24 mouse cellular contexts compared by ENCODE assay signal in genomic region chr7:99516092-99516813, GRCm38 (mm10). TPM values are rescaled to one million over a fixed set of nuclear protein-coding genes. Genes with fewer than 3 reads are reported as not detected.
DNase-seq lines count a peak whose midpoint lies in the region; ATAC-seq lines count a peak whose summit lies in the region.
"Had no signal": no experiment of that assay in that cellular context is flagged by ENCODE, and none has a peak within 500 bp of the region (broad histone marks: within the 10 kb centered on the region; RNA-seq: fewer than 3 reads in every experiment).

No protein-coding gene starts in this region.

- no peaks in the 10 kb centered on the region for H3K27me3 ChIP-seq in heart, embryonic 10.5 days (ENCODE audit: insufficient read depth, poor library complexity, severe bottlenecking)
- no peaks in the 10 kb centered on the region for H3K27me3 ChIP-seq in limb, embryonic 12.5 days
- no peaks in the 10 kb centered on the region for H3K27me3 ChIP-seq in limb, embryonic 10.5 days (ENCODE audit: low read depth, poor library complexity, severe bottlenecking)
- H3K27me3 ChIP-seq: embryonic facial prominence, embryonic 13.5 days; heart, embryonic 15.5 days; intestine, embryonic 15.5 days; midbrain, embryonic 13.5 days; neural tube, embryonic 15.5 days had no signal

- H3K4me3 ChIP-seq in heart, embryonic 10.5 days = no peak overlapping the region
- H3K4me3 ChIP-seq in limb, embryonic 12.5 days (replicated peaks) = no peak overlapping the region
- H3K4me3 ChIP-seq in limb, embryonic 10.5 days = no peak overlapping the region
- H3K4me3 ChIP-seq: embryonic facial prominence, embryonic 13.5 days; heart, embryonic 15.5 days; intestine, embryonic 15.5 days; layer of hippocampus, adult 2 months; midbrain, embryonic 13.5 days; myocyte; neural tube, embryonic 15.5 days had no signal

- no peaks in the 10 kb centered on the region for H3K36me3 ChIP-seq in heart, embryonic 10.5 days
- no peaks in the 10 kb centered on the region for H3K36me3 ChIP-seq in limb, embryonic 12.5 days
- H3K36me3 ChIP-seq in limb, embryonic 10.5 days = no peaks in the 10 kb centered on the region
- H3K36me3 ChIP-seq: embryonic facial prominence, embryonic 13.5 days; G1E; heart, embryonic 15.5 days; intestine, embryonic 15.5 days; midbrain, embryonic 13.5 days; neural tube, embryonic 15.5 days had no signal

- no peak overlapping the region for H3K9ac ChIP-seq in limb, embryonic 12.5 days (replicated peaks)
- H3K9ac ChIP-seq: embryonic facial prominence, embryonic 13.5 days; heart, embryonic 15.5 days; hindbrain, embryonic 14.5 days; intestine, embryonic 15.5 days; lung, embryonic 14.5 days; midbrain, embryonic 13.5 days; neural tube, embryonic 15.5 days had no signal

- H3K4me2 ChIP-seq in limb, embryonic 12.5 days = no peak overlapping the region
- H3K4me2 ChIP-seq: embryonic facial prominence, embryonic 13.5 days; heart, embryonic 15.5 days; hindbrain, embryonic 14.5 days; intestine, embryonic 15.5 days; lung, embryonic 14.5 days; midbrain, embryonic 13.5 days; neural tube, embryonic 15.5 days had no signal

- WGBS in heart, embryonic 10.5 days = 54% methylated on average over 9 of the region's 9 CpGs
- WGBS in limb, embryonic 12.5 days = 85% methylated on average over 9 of the region's 9 CpGs
- WGBS in limb, embryonic 10.5 days = 89% methylated on average over 9 of the region's 9 CpGs

- intact Hi-C loops in heart, postnatal 36 days (cut with DNase I) = no loop called here

- peak; percentile 38 to 40 for DNase-seq in adrenal gland, adult (ENCODE audit: inconsistent age in 2 of 2, low spot score in 1 of 2)
- no peak for DNase-seq in adrenal gland, postnatal 4 days (ENCODE audit: low spot score in 2 of 2)
- DNase-seq in heart, embryonic 10.5 days (ENCODE audit: low spot score) = no peak
- no peak for DNase-seq in heart, postnatal 36 days
- DNase-seq in limb, embryonic 10.5 days (ENCODE audit: low spot score) = no peak
- no peak for DNase-seq in thymus, postnatal 10 days (ENCODE audit: low spot score in 2 of 2)
- DNase-seq: adrenal gland, postnatal 14 days; gastrocnemius, postnatal 25 days; left cerebral cortex, postnatal 4 days; lung, embryonic 14.5 days; thymus, postnatal 36 days had no signal

- H3K9me3 ChIP-seq in heart, embryonic 10.5 days = no peaks in the 10 kb centered on the region
- peaks cover 3% of the 10 kb centered on the region; the same call in 1 of the 2 replicates for H3K9me3 ChIP-seq in limb, embryonic 12.5 days
- no peaks in the 10 kb centered on the region for H3K9me3 ChIP-seq in limb, embryonic 10.5 days (replicated peaks)
- H3K9me3 ChIP-seq: embryonic facial prominence, embryonic 13.5 days; G1E; heart, embryonic 15.5 days; intestine, embryonic 15.5 days; midbrain, embryonic 13.5 days; neural tube, embryonic 15.5 days had no signal

- peak overlapping the region; percentile 56 for H3K27ac ChIP-seq in heart, embryonic 10.5 days
- 0 out of 2 replicates have a peak overlapping the region, but pooled peaks have one; percentile 23 for H3K27ac ChIP-seq in limb, embryonic 12.5 days
- H3K27ac ChIP-seq in limb, embryonic 10.5 days = no peak overlapping the region
- H3K27ac ChIP-seq: embryonic facial prominence, embryonic 13.5 days; heart, embryonic 15.5 days; hindbrain, embryonic 14.5 days; intestine, embryonic 15.5 days; layer of hippocampus, adult 2 months; macrophage; midbrain, embryonic 13.5 days; neural tube, embryonic 15.5 days had no signal

- no peak for ATAC-seq in limb, embryonic 12.5 days (ENCODE audit: insufficient number of reproducible peaks, insufficient read depth, low FRiP score, low TSS enrichment, low read depth)
- peak; percentile 55 for ATAC-seq in megakaryocyte progenitor cell, adult 5-6 weeks (replicated peaks; ENCODE audit: poor library complexity)
- ATAC-seq: CD4-positive, CD25-positive, alpha-beta regulatory T cell, adult 4 months; midbrain, embryonic 13.5 days had no signal

- peaks cover 13% of the 10 kb centered on the region for H3K4me1 ChIP-seq in heart, embryonic 10.5 days
- no peaks in the 10 kb centered on the region; the same call in 1 of the 2 replicates for H3K4me1 ChIP-seq in limb, embryonic 12.5 days (replicated peaks)
- H3K4me1 ChIP-seq in limb, embryonic 10.5 days = no peaks in the 10 kb centered on the region
- H3K4me1 ChIP-seq: embryonic facial prominence, embryonic 13.5 days; midbrain, embryonic 13.5 days; neural tube, embryonic 15.5 days had no signal

RNA-seq across cellular contexts. Expression of gene Arrb1, which starts 19.0 kb away (rescaled TPM):
- total RNA-seq in adrenal gland, postnatal 4 days (2021) = 10 to 100 TPM; 74.9 to 76.9 TPM
- polyA plus RNA-seq in heart, embryonic 10.5 days (2016; fragmentation: Nextera tagmentation; extraction: Ambion mirVana) = 13.1 and 17.9 TPM in 2 replicates
- 10 to 100 TPM; 22.3 to 25.3 TPM for total RNA-seq in heart, postnatal 36 days (2021)
- 8.1 and 8.4 TPM in 2 replicates for polyA plus RNA-seq in limb, embryonic 12.5 days (2016; fragmentation: Nextera tagmentation; extraction: Ambion mirVana)
- 8.8 and 10.0 TPM in 2 replicates for polyA plus RNA-seq in limb, embryonic 10.5 days (2016; fragmentation: Nextera tagmentation; extraction: Ambion mirVana)
- 23.5 and 24.1 TPM in 2 replicates for total RNA-seq in megakaryocyte progenitor cell, adult 5-6 weeks (2015)
- 48.2 and 49.2 TPM in 2 replicates for total RNA-seq in megakaryocyte progenitor cell, adult 5-6 weeks (2017)

RNA-seq across cellular contexts. Expression of gene Rps3, which starts 32.7 kb away (rescaled TPM):
- 100 to 1,000 TPM; 720 TPM for total RNA-seq in adrenal gland, postnatal 4 days (2021)
- polyA plus RNA-seq in heart, embryonic 10.5 days (2016; fragmentation: Nextera tagmentation; extraction: Ambion mirVana) = 517 and 596 TPM in 2 replicates
- total RNA-seq in heart, postnatal 36 days (2021) = 100 to 1,000 TPM; 324 to 333 TPM
- 746 and 757 TPM in 2 replicates for polyA plus RNA-seq in limb, embryonic 12.5 days (2016; fragmentation: Nextera tagmentation; extraction: Ambion mirVana)
- 745 and 824 TPM in 2 replicates for polyA plus RNA-seq in limb, embryonic 10.5 days (2016; fragmentation: Nextera tagmentation; extraction: Ambion mirVana)
- total RNA-seq in megakaryocyte progenitor cell, adult 5-6 weeks (2015) = 1,629 and 1,793 TPM in 2 replicates
- total RNA-seq in megakaryocyte progenitor cell, adult 5-6 weeks (2017) = 2,248 and 2,565 TPM in 2 replicates

RNA-seq across cellular contexts. Expression of gene Klhl35, which starts 50.4 kb away (rescaled TPM):
- 1 to 10 TPM; 2.1 to 3.6 TPM for total RNA-seq in adrenal gland, postnatal 4 days (2021)
- polyA plus RNA-seq in heart, embryonic 10.5 days (2016; fragmentation: Nextera tagmentation; extraction: Ambion mirVana) = 0.52 and 1.1 TPM in 2 replicates
- not detected for total RNA-seq in heart, postnatal 36 days (2021)
- polyA plus RNA-seq in limb, embryonic 12.5 days (2016; fragmentation: Nextera tagmentation; extraction: Ambion mirVana) = 1.2 and 1.7 TPM in 2 replicates
- polyA plus RNA-seq in limb, embryonic 10.5 days (2016; fragmentation: Nextera tagmentation; extraction: Ambion mirVana) = 0.21 and 0.63 TPM in 2 replicates
- total RNA-seq in megakaryocyte progenitor cell, adult 5-6 weeks (2015) = 0.79 and 1.0 TPM in 2 replicates
- total RNA-seq in megakaryocyte progenitor cell, adult 5-6 weeks (2017) = 1.2 TPM in 2 replicates
- total RNA-seq: G1E; gastrocnemius, postnatal 25 days had no signal
- polyA plus RNA-seq: CD4-positive, CD25-positive, alpha-beta regulatory T cell, adult 4 months; G1E; macrophage; myocyte had no signal

Comparison
In these comparisons a context has a peak if more than half of its experiments do, and no peak if none do; other contexts are left out.
1. DNase-seq: peak in adrenal gland, adult (2 of 2); none in adrenal gland, postnatal 4 days (0 of 2), heart, embryonic 10.5 days (single experiment), heart, postnatal 36 days (0 of 2), limb, embryonic 10.5 days (single experiment) and thymus, postnatal 10 days (0 of 2).